In genomic region chr10:97158561-97159395, GRCm38 (mm10) we compare ENCODE assay signal across 11 mouse cellular contexts.
DNase-seq lines count a peak whose midpoint lies in the region; ATAC-seq and TF ChIP-seq lines count a peak whose summit lies in the region.
"Had no signal": no experiment of that assay in that cellular context is flagged by ENCODE, and none has a peak within 500 bp of the region (broad histone marks: within the 10 kb centered on the region; RNA-seq: fewer than 3 reads in every experiment).

No protein-coding gene starts in this region.

- WGBS in forebrain, embryonic 11.5 days, result 46% methylated on average over 10 of the region's 11 CpGs
- 68% methylated on average over 11 of the region's 11 CpGs for WGBS in lung, adult 2 months
- 57% methylated on average over 11 of the region's 11 CpGs for WGBS in lung, postnatal 0 days

- H3K27me3 ChIP-seq in forebrain, embryonic 11.5 days (ENCODE audit: control insufficient read depth, insufficient read depth, low read length), result no peaks in the 10 kb centered on the region
- no peaks in the 10 kb centered on the region for H3K27me3 ChIP-seq in lung, postnatal 0 days (replicated peaks; ENCODE audit: insufficient read depth, low read length)
- H3K27me3 ChIP-seq: stomach, embryonic 15.5 days had no signal

- no peaks in the 10 kb centered on the region for H3K36me3 ChIP-seq in forebrain, embryonic 11.5 days (ENCODE audit: control insufficient read depth, insufficient read depth, low read length)
- no peaks in the 10 kb centered on the region for H3K36me3 ChIP-seq in lung, postnatal 0 days (ENCODE audit: insufficient read depth, low read length)
- H3K36me3 ChIP-seq: stomach, embryonic 15.5 days had no signal

- peak; percentile 49; the same call in 1 of the 2 replicates for ATAC-seq in forebrain, embryonic 11.5 days (replicated peaks; ENCODE audit: low FRiP score)
- no peak for ATAC-seq in lung, postnatal 0 days

- no peaks in the 10 kb centered on the region; the same call in 1 of the 2 replicates for H3K4me1 ChIP-seq in forebrain, embryonic 11.5 days (replicated peaks; ENCODE audit: control insufficient read depth, insufficient read depth, low read length)
- peaks cover 4% of the 10 kb centered on the region; the same call in 1 of the 2 replicates for H3K4me1 ChIP-seq in lung, adult 2 months (ENCODE audit: control insufficient read depth, insufficient read depth, low read length)
- no peaks in the 10 kb centered on the region for H3K4me1 ChIP-seq in lung, postnatal 0 days (ENCODE audit: insufficient read depth, low read depth, low read length)
- H3K4me1 ChIP-seq: stomach, embryonic 15.5 days had no signal

- H3K9ac ChIP-seq in forebrain, embryonic 11.5 days (ENCODE audit: low read length), result no peak overlapping the region
- H3K9ac ChIP-seq in lung, postnatal 0 days (replicated peaks; ENCODE audit: low read depth), result no peak overlapping the region
- H3K9ac ChIP-seq: lung, embryonic 14.5 days; stomach, embryonic 15.5 days had no signal

- TF ChIP-seq POLR2A in lung, adult 2 months (IDR thresholded peaks at IDR 0.05; ENCODE audit: borderline replicate concordance, extremely low read depth, low read depth, low read length), result no peak

- DNase-seq in embryo, embryonic 10.5 days (ENCODE audit: low spot score), result peak; percentile 13
- DNase-seq in embryo, embryonic 9.5 days (ENCODE audit: extremely low spot score), result no peak
- peak; percentile 50 for DNase-seq in Muller cell, postnatal 12 days (ENCODE audit: inconsistent ontology term)
- DNase-seq in forebrain, embryonic 11.5 days (ENCODE audit: low spot score), result no peak
- peak; percentile 19 for DNase-seq in kidney, postnatal 10 days
- no peak for DNase-seq in thymus, postnatal 4 days
- no peak for DNase-seq in lung, adult 2 months
- DNase-seq in lung, postnatal 0 days (ENCODE audit: low spot score), result no peak
- DNase-seq: gastrocnemius, postnatal 36 days had no signal

- no peak for TF ChIP-seq CTCF in lung, adult 2 months (IDR thresholded peaks at IDR 0.05; ENCODE audit: insufficient read depth, low read length)
- no peak for TF ChIP-seq CTCF in lung, postnatal 0 days (IDR thresholded peaks at IDR 0.05)

- H3K27ac ChIP-seq in forebrain, embryonic 11.5 days (ENCODE audit: low read depth, low read length), result no peak overlapping the region
- no peak overlapping the region for H3K27ac ChIP-seq in lung, postnatal 0 days (ENCODE audit: low read length)
- H3K27ac ChIP-seq: stomach, embryonic 15.5 days had no signal

- H3K9me3 ChIP-seq in forebrain, embryonic 11.5 days (ENCODE audit: control insufficient read depth, low read length), result no peaks in the 10 kb centered on the region
- H3K9me3 ChIP-seq in lung, postnatal 0 days (ENCODE audit: low read length), result no peaks in the 10 kb centered on the region
- H3K9me3 ChIP-seq: stomach, embryonic 15.5 days had no signal

- no peak overlapping the region for H3K4me3 ChIP-seq in forebrain, embryonic 11.5 days (ENCODE audit: low read depth, low read length)
- H3K4me3 ChIP-seq in lung, adult 2 months (replicated peaks; ENCODE audit: extremely low read depth, low read depth, low read length), result no peak overlapping the region
- H3K4me3 ChIP-seq in lung, postnatal 0 days (ENCODE audit: low read depth, low read length), result no peak overlapping the region
- H3K4me3 ChIP-seq: stomach, embryonic 15.5 days had no signal

- H3K4me2 ChIP-seq in forebrain, embryonic 11.5 days (ENCODE audit: low read depth, low read length, severe bottlenecking), result no peak overlapping the region
- no peak overlapping the region for H3K4me2 ChIP-seq in lung, postnatal 0 days (replicated peaks; ENCODE audit: low read depth, low read length)
- H3K4me2 ChIP-seq: lung, embryonic 14.5 days; stomach, embryonic 15.5 days had no signal

- no peak for TF ChIP-seq EP300 in lung, postnatal 0 days (IDR thresholded peaks at IDR 0.05)

Comparison
In these comparisons a context has a peak if more than half of its experiments do, and no peak if none do; other contexts are left out.
1. DNase-seq: peak in embryo, embryonic 10.5 days (single experiment), Muller cell, postnatal 12 days (single experiment) and kidney, postnatal 10 days (single experiment); none in embryo, embryonic 9.5 days (single experiment), forebrain, embryonic 11.5 days (single experiment), thymus, postnatal 4 days (single experiment), lung, adult 2 months (single experiment) and lung, postnatal 0 days (single experiment).